Mouse (Mus musculus): ENCODE results near the gene Fam78a.

DNA sequence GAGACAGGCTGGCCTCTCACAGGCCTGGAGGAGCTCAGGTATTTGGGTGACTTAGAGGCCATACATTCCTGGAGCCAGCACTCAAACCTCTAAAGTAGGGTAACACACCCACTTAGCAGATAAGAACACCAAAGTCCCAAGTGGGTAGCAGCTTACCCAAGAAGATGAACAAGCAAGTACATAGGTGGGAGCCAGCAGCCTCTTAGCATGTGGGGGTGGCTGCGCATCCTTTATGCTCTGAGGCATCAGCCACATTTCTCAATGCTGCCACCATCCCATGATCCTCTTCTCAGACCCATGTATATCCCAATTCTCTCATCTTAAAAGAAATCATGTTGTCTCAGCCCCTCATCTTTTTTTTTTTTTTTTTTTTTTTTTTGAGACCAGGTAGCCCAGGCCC lies 26.6 kb upstream of the Fam78a start:
- TF ChIP-seq CTCF (IDR thresholded peaks at IDR 0.05; ENCODE audit: low read depth, low read length) (no peak), POLR2A (IDR thresholded peaks at IDR 0.05; ENCODE audit: insufficient read depth, low read length) (no peak), EP300 (IDR thresholded peaks at IDR 0.05; ENCODE audit: insufficient read depth, low read depth, low read length) (no peak)

All from ES-Bruce4 (cell line).